Mouse (Mus musculus): ENCODE measurements around the gene Tmem248.

Gene Tmem248

DNA sequence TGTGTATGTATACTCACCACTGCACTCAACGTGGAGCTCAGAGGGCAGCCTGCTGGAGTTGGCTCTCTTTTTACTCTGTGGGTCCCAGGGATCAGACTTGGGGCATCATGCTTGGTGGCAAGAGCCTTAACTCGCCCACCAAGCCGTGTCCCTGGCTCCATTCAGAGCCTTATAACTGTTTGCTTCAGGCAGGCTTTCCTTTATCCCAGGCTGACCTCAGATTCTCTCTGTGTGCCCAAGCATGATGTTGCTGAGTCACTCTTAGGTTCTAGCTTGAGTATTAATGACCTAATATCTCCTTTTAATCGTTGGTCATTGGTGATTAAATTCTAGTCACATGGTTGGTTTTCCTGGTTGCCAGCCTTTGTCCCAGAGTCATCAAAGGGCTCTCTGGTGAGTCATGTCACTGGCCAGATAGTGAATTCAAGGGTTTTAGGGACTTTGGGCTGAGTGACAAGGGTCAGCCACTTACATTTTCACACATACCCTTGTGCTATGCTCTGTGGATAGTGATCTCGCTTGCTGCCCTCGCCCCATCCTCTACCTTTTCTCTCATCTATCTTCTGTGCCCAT lies 47.6 kb downstream of the Tmem248 start:
- DNase-seq: no peak

DNA sequence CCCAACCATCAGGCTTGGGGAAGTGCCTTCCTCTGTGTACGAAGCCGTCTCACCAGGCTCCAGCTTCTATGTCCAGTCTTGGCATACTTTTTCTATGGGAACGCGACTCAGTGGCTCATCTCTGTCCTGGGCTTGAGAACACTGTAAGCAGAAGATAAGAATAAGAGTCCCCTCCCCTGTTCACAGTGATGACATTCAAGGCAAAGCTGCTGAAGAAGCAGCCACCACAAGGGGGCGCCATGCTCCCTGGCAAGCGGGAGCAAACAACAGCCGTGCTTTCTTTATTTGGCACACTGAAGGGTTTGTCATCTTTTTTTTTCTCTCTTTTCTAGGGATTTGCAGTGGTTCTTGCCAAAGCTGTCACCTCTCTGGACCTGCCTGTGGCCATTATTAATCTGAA lies 49.8 kb downstream of the Tmem248 start:
- DNase-seq: peak; percentile 28 to 47

DNA sequence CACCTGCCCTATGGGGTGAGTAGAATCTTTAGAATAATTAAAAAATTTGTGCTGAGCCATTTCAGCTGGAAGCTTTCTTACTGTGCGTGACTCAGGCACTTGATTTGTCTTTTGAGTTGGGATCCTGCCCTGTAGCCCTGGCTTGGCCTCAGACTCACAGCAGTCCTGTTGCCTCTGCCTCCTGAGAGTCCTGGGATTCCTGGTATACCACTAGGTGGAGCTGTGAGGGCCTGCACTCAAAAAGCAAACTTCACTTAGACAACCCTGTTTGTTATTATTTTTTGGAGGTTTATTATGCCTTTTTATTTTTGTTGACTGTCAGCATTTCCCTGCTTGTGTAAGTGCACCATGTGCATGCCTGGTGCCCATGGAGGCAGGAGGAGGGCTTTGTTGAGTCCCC lies 50.4 kb downstream of the Tmem248 start:
- DNase-seq: peak; percentile 40 to 49

DNA sequence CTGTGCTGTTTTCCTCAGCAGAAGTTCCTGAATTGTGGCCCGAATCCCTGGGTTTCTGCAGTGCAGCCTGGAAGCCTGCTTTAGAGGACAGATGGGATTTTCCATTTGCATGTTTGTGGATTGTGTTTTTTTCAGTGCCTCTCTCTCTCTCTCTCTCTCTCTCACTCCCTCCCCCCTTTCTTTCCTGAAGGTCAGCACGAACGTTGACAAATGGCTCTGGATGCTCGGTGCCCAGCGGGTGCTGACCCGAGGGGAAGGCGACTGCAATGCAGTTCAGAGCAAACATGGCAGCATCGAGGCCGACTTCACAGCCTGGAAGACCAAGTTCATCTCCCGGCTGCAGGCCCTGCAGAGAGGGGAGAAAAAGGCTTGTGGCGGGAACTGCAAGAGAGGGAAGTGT lies 52.1 kb downstream of the Tmem248 start:
- no peak for DNase-seq

DNA sequence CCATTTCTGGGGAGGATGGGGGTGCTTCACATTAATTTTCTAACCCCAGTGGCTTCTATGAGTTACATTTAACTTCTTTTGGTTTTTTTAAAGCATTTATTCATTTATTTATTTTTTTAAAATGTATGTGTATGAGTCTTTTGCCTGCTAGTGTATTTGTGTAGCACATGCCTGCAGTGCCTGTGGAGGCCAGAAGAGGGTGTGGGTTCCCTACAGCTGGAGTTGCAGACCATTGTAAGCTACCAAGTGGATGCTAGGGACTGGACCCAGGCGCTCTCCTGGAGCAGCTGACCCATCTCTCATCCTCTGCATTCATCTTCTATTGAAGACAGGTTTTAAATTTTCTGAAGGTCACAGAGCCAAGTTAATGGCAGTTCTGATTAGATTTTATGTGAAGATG lies 55.5 kb downstream of the Tmem248 start:
- no peak for DNase-seq

DNA sequence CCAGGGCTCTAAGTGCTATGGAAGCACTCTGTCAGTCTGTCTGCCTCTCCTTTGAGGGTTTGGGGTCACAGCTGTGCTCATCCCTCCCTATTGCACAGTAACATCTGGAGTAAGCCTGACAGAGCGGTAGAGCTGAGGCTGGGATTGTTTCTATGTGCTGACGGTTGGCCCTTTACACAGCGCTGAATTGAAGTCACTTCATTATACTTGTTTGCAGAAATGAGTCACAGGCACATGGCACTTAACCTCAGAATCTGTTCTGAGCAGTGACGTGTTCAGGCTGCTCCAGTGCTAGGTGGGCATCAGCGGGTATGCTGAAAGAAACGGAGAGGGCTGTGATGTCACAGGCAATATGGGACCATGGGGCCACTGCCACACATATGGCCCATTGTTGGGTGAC lies 56.2 kb downstream of the Tmem248 start:
- DNase-seq: no peak

DNA sequence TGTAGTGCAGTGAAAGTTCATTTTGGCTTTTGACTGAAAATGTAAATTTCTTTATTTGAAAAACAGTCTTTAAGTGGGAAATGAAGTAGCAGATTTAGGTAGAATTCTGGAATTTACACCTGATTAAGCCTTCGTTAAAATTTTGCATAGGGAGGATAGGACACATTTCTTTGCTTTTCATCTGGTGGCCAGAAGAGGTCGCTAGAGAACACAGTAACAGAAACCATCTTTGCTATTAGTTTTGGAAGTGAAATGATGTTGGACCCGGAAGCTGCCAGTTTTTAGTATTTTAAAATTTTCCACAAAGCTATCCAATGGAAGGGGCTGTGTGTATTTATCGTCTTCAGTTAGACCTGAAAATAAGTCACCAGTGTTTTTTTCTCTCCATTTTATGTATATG lies 58.6 kb downstream of the Tmem248 start:
- peak; percentile 67 to 74 for DNase-seq

DNA sequence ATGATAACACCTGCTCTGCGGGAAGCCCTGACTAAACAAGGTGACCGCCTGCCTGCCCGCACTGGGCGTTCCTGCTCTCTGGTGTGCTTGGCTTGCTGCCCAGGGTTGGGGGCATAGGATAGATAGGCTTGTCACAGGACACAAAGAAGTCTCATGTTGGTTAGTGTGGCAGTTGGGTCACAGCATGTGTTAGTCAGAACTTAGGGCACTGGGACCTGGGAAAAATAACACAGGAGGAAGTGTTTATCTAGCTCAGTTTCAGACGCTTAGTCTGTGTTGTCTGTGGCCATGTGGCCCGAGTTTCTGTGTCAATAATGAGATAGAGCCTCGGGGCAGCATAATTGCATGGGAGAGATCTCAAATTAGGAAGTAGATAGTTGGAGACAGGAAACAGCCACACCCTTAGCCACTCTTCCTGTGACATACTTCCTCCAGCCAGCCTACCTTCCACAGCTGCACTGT lies 61.2 kb downstream of the Tmem248 start:
- no peak for DNase-seq

DNA sequence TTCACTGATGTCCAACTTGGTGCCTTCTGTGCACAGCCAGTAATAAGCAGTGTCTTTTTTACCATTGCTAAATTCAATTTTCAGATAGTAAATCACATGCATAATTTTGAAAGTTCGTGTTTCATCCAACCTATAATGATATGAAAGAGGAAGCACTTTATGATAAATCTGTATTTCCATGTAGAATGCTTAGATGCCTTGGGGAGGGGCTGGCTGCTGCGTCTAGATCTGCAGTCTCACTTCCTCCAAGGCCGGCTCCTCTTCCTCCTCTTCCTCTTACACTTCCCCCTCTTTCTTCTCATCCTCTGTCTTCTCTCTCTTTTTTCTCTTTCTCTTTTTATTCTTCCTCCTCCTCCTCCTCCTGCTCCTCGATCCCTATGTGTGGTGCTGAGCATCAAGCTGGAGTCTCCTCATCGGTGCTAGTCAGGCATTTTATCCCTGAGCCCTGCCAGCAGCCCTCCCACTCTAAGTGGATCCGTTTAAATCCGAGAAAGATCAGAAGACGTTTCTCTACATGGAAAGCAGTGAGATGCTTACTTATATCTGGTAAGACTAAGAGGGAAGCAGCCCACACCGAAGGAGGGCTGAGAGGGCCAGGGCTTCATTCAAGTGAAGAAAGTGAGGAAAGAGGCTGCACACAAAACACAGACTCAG lies 66.3 kb downstream of the Tmem248 start:
- no peak for DNase-seq

DNA sequence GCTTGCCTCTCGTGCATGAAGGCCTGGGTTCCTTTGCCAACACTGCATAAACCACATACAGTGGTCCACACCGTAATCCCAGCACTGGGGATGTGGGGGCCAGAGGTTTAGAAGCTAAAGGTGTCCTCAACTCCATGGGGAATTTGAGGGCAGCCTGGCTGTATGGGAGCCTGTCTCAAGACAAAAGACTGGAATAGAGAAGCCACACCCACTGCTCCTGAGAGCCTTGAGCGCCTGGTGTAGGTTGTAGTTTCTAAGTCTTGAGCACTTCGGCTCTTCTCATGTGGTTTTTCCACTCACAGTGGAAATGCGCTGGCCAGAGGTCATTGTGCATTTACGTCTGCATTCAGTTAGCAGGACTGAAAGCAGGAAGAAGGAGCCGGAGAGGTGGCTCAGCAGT lies 71.2 kb downstream of the Tmem248 start:
- DNase-seq: no peak

DNA sequence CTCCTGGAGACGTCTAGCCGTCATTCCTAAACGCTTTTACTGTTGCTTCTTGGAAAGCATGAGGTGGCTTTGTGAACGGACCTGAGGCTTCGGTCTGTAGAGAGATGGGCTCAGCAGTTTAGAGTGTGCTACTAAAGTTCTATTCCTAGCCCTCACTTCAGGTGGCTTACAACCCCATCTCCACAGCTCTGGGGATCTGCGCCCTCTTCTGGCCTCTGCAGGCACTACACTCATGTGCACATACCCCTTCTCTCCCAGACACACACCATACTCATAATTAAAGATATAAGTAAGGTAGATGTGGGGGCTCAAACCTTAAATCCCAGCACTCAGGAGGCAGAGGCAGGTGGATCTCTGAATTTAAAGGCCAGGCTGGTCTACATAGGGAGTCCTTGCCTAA lies 73.4 kb downstream of the Tmem248 start:
- no peak for DNase-seq

DNA sequence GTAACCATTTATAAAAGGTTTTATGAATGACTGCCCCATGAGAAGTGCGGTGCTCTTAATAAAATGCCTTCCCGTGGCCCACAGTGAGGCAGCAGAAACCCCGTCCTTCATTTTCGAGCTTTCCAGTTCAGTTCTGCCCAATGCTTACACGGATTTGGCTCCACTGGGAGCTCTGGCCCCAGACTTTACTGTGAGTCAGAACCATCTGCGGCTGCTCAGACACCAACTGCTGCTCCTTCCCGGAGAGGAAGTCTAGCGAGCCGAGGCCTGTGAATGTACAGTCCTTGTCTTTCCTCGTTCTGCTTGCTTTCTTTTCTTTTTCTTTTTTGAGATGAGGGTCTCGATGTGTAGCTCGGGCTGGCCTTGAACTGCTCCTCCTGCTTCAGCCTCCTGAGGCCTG lies 73.9 kb downstream of the Tmem248 start:
- peak; percentile 66 to 76 for DNase-seq

DNA sequence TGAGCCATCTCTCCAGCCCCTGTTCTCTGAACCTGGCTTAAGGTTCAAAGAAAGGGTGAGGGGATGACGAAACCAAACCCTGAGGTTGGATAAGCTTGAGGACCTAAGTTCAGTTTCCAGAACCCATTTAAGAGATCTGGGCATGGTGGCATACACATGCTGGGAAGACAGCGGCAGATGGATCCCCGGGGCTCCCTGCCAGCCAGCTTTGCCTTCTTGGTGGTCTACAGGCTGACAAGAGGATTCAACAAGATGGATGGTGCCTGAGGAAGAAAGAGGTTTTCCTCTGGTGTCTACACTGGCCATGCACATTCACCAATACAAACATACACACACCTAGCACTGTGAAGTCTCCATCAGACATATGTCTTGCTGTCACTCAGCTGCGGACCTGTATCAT lies 76.1 kb downstream of the Tmem248 start:
- DNase-seq: no peak

Data from cerebellum, adult 18-20 months (tissue).